Mouse (Mus musculus) MEL (cell line): Measurements from ENCODE around the gene Slit2. TPM values are rescaled to one million over a fixed set of nuclear protein-coding genes. Genes with fewer than 3 reads are reported as not detected.

Experiments
- DNase-seq: peaks from one replicate; pipeline ENCODE4 v3.0.0; 2011; ENCODE audit warnings: low read depth, low spot score
- H3K27ac ChIP-seq: 2 replicates; pipeline ENCODE4 v1.5.1; 2012; ENCODE audit warnings: low read depth, mild to moderate bottlenecking, control low read depth, low read length, moderate library complexity; ENCODE audit not compliant: control insufficient read depth
- H3K27me3 ChIP-seq, 2 experiments: fragments of 150-350 bp in 1 of 2; sonication (generic) in 1 of 2; 2 replicates each; pipeline ENCODE4 v1.6.1; 2012; ENCODE audit warnings: low read length in 2 of 2, mild to moderate bottlenecking in 2 of 2, improper control_type of control experiment in 1 of 2, moderate library complexity in 1 of 2; ENCODE audit not compliant: insufficient read depth in 2 of 2, control insufficient read depth in 1 of 2
- H3K36me3 ChIP-seq, 2 experiments: 2 replicates each; pipeline ENCODE4 v1.6.1; 2012 to 2014; ENCODE audit warnings: low read length in 2 of 2, improper control_type of control experiment in 1 of 2, inconsistent platforms in 1 of 2, mild to moderate bottlenecking in 1 of 2; ENCODE audit not compliant: insufficient read depth in 2 of 2, control insufficient read depth in 1 of 2
- H3K4me1 ChIP-seq, 2 experiments: fragments of 150-350 bp in 1 of 2; sonication (generic) in 1 of 2; 2 replicates each; pipeline ENCODE4 v1.6.1; 2012; ENCODE audit warnings: low read length in 2 of 2, improper control_type of control experiment in 1 of 2, mild to moderate bottlenecking in 1 of 2; ENCODE audit not compliant: insufficient read depth in 2 of 2, control insufficient read depth in 1 of 2
- H3K4me3 ChIP-seq, 2 experiments: fragments of 150-350 bp in 1 of 2; sonication (generic) in 1 of 2; 2 replicates each; pipeline ENCODE4 v1.5.1; 2012; ENCODE audit warnings: low read depth in 2 of 2, low read length in 2 of 2, mild to moderate bottlenecking in 2 of 2, moderate library complexity in 2 of 2, control low read depth in 1 of 2, improper control_type of control experiment in 1 of 2; ENCODE audit not compliant: control insufficient read depth in 1 of 2, insufficient read depth in 1 of 2
- H3K79me2 ChIP-seq: 2 replicates; pipeline ENCODE4 v1.6.1; 2012; ENCODE audit warnings: mild to moderate bottlenecking, low read length, moderate library complexity; ENCODE audit not compliant: control insufficient read depth, poor library complexity, insufficient read depth
- H3K9ac ChIP-seq: 2 replicates; pipeline ENCODE4 v1.6.1; 2012; ENCODE audit warnings: low read depth, mild to moderate bottlenecking, control low read depth, low read length, moderate library complexity; ENCODE audit not compliant: control insufficient read depth, poor library complexity, severe bottlenecking
- H3K9me3 ChIP-seq: fragments of 150-350 bp; sonication (generic); replicated peaks from 2 replicates; pipeline ENCODE4 v1.6.1; 2012; ENCODE audit warnings: mild to moderate bottlenecking, low read length, improper control_type of control experiment, moderate library complexity; ENCODE audit not compliant: insufficient read depth
- CTCF ChIP-seq, 3 experiments: IDR thresholded peaks in 2 of 3; conservative IDR thresholded peaks in 1 of 3; 2 replicates each; pipeline ENCODE4 v1.5.1; 2011 to 2012; ENCODE audit warnings: low read length in 3 of 3, low read depth in 2 of 3, mild to moderate bottlenecking in 2 of 3, improper control_type of control experiment in 1 of 3, inconsistent platforms in 1 of 3, mixed read lengths in 1 of 3, moderate library complexity in 1 of 3; ENCODE audit not compliant: control insufficient read depth in 1 of 3, insufficient read depth in 1 of 3, poor library complexity in 1 of 3, severe bottlenecking in 1 of 3
- HCFC1 ChIP-seq: IDR thresholded peaks from 2 replicates; pipeline ENCODE4 v1.6.1; 2012; ENCODE audit warnings: low read depth, mild to moderate bottlenecking, inconsistent platforms, low read length, improper control_type of control experiment, moderate library complexity
- POLR2A ChIP-seq, 2 experiments: IDR thresholded peaks; 2 replicates each; pipeline ENCODE4 v1.6.1; 2011 to 2012; ENCODE audit warnings: low read length in 2 of 2, mild to moderate bottlenecking in 2 of 2, control low read depth in 1 of 2, improper control_type of control experiment in 1 of 2, low read depth in 1 of 2, moderate library complexity in 1 of 2; ENCODE audit not compliant: control insufficient read depth in 1 of 2, insufficient read depth in 1 of 2, poor library complexity in 1 of 2
- RAD21 ChIP-seq: IDR thresholded peaks from 2 replicates; pipeline ENCODE4 v1.6.1; 2011; ENCODE audit warnings: mild to moderate bottlenecking, low read depth, low read length, improper control_type of control experiment
- SMC3 ChIP-seq: IDR thresholded peaks from 2 replicates; pipeline ENCODE4 v1.6.1; 2011; ENCODE audit warnings: low read depth, low read length, improper control_type of control experiment
- TBP ChIP-seq: IDR thresholded peaks from 2 replicates; pipeline ENCODE4 v1.8.0; 2011; ENCODE audit warnings: low read depth, low read length, improper control_type of control experiment
- USF1 ChIP-seq: IDR thresholded peaks from 2 replicates; pipeline ENCODE4 v1.6.1; 2014; ENCODE audit warnings: low read depth, mild to moderate bottlenecking, inconsistent platforms, low read length, improper control_type of control experiment, moderate library complexity
- ZC3H11A ChIP-seq: IDR thresholded peaks from 2 replicates; pipeline ENCODE4 v1.6.1; 2012; ENCODE audit warnings: low read depth, mild to moderate bottlenecking, inconsistent platforms, low read length, improper control_type of control experiment
- ZNF384 ChIP-seq: IDR thresholded peaks from 2 replicates; pipeline ENCODE4 v1.6.1; 2012; ENCODE audit warnings: low read depth, mild to moderate bottlenecking, inconsistent platforms, low read length, improper control_type of control experiment
- polyA plus RNA-seq, 2 experiments: library from polyadenylated mRNA; stranded (reverse) in 1 of 2; unstranded in 1 of 2; fragments of >175 nt in 1 of 2; fragments of >200 nt in 1 of 2; gene quantifications; 2 replicates each; pipeline versions ENCODE4 v1.2.1 to v1.2.4; 2012; ENCODE audit warnings: low replicate concordance in 2 of 2, low read depth in 1 of 2; ENCODE audit not compliant: insufficient read length in 2 of 2, insufficient read depth in 1 of 2, missing spikeins in 1 of 2
- total RNA-seq: library from RNA; depleted of rRNA; stranded (reverse); fragments of 300-350 nt; gene quantifications from 2 replicates; pipeline ENCODE4 v1.2.3, GENCODE M21; 2012

The Slit2 gene
- total and polyA plus RNA-seq, 3 experiments: not detected

DNA sequence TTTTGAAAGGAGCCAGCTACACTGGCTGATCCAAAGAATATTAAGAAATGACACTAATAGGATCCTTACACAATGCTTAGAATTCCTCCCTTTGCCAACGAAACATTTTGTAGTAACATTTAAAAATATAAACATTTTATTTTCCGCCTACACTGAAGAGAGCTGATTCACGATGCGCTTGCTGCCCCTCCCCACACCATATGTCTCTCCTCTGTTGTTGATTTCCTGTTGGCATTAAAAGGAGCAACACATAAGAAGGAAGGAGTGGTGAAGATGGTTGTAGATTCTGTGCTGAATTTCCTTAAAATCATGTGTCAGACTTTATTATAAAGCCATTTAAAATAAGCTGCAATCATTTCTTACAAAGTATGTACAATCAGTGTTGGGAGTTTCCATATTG, 147.0 kb downstream of the Slit2 start:
- Histone ChIP-seq H3K27me3 (no peaks in the 10 kb centered on the region), H3K4me1 (no peaks in the 10 kb centered on the region), H3K9me3 (no peaks in the 10 kb centered on the region), H3K27ac (no peak overlapping the region), H3K36me3 (no peaks in the 10 kb centered on the region), H3K79me2 (no peaks in the 10 kb centered on the region), H3K4me3 (no peak overlapping the region), H3K9ac (no peak overlapping the region)
- no peak for DNase-seq
- TF ChIP-seq TBP (no peak), HCFC1 (no peak), ZC3H11A (no peak), USF1 (no peak)

GRCm38 (mm10) chr5:48136571-48136970, 153.6 kb downstream of the Slit2 start:
- Histone ChIP-seq H3K9me3 (no peaks in the 10 kb centered on the region), H3K36me3 (no peaks in the 10 kb centered on the region), H3K27ac (no peak overlapping the region), H3K4me3 (no peak overlapping the region), H3K79me2 (no peaks in the 10 kb centered on the region), H3K27me3 (no peaks in the 10 kb centered on the region), H3K9ac (no peak overlapping the region), H3K4me1 (no peaks in the 10 kb centered on the region)
- TF ChIP-seq SMC3 (peak; percentile 58), ZC3H11A (peak; percentile 52), RAD21 (peak; percentile 75), POLR2A (IDR thresholded peaks at IDR 0.05; ENCODE audit: control insufficient read depth in 1 of 2, insufficient read depth in 1 of 2, low read depth in 1 of 2, low read length in 2 of 2, poor library complexity in 1 of 2) (no peak), CTCF (IDR thresholded peaks at IDR 0.05 in 2 of 3, conservative IDR thresholded peaks at IDR 0.05 in 1 of 3; ENCODE audit: control insufficient read depth in 1 of 3, insufficient read depth in 1 of 3, low read depth in 2 of 3, low read length in 3 of 3, poor library complexity in 1 of 3, severe bottlenecking in 1 of 3) (peak in 2 of 3 experiments; percentile 28 to 64; a peak in 3 of 6 replicates)
- DNase-seq: peak; percentile 35

- no peaks in the 10 kb centered on the region for H3K9me3 ChIP-seq
- TF ChIP-seq ZNF384 (no peak), SMC3 (peak; percentile 22; the same call in 1 of the 2 replicates), CTCF (IDR thresholded peaks at IDR 0.05 in 2 of 3, conservative IDR thresholded peaks at IDR 0.05 in 1 of 3; ENCODE audit: control insufficient read depth in 1 of 3, insufficient read depth in 1 of 3, low read depth in 2 of 3, low read length in 3 of 3, poor library complexity in 1 of 3, severe bottlenecking in 1 of 3) (peak in 1 of 3 experiments; percentile 20; a peak in 2 of 6 replicates)
- TF ChIP-seq, all 39 proteins: peak for 2
- Histone ChIP-seq H3K4me3 (no peak overlapping the region), H3K36me3 (no peaks in the 10 kb centered on the region), H3K27ac (no peak overlapping the region), H3K27me3 (no peaks in the 10 kb centered on the region), H3K4me1 (no peaks in the 10 kb centered on the region), H3K9ac (no peak overlapping the region), H3K79me2 (no peaks in the 10 kb centered on the region)
- DNase-seq: peak; percentile 6
Observed at GRCm38 (mm10) chr5:48138849-48139487, 156.0 kb downstream of the Slit2 start.
